In the genomic region with DNA sequence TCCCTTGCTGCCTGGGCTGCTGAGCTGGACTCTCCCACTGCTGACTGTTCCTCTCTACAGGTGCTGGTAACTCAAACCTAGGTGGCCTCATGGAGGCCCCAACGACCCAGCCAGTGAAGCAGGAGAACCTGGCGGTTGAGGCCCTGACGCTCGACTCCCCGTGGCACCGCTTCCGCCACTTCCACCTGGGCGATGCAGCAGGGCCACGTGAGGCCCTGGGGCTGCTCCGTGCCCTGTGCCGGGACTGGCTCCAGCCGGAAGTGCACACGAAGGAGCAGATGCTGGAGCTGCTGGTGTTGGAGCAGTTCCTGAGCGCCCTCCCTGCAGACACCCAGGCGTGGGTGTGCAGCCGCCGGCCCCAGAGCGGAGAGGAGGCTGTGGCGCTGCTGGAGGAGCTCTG, we compare ENCODE assay signal across 13 mouse cellular contexts. TPM values are rescaled to one million over a fixed set of nuclear protein-coding genes. Genes with fewer than 3 reads are reported as not detected.
DNase-seq lines count a peak whose midpoint lies in the region; ATAC-seq and TF ChIP-seq lines count a peak whose summit lies in the region.
"Had no signal": no experiment of that assay in that cellular context is flagged by ENCODE, and none has a peak within 500 bp of the region (broad histone marks: within the 10 kb centered on the region; RNA-seq: fewer than 3 reads in every experiment).

No protein-coding gene starts in this region.

- 97% methylated on average over 19 of the region's 19 CpGs for WGBS in forebrain, embryonic 13.5 days
- WGBS in forebrain, embryonic 12.5 days: 98% methylated on average over 19 of the region's 19 CpGs
- 93% methylated on average over 19 of the region's 19 CpGs for WGBS in intestine, embryonic 15.5 days

- no peak overlapping the region for H3K27ac ChIP-seq in forebrain, embryonic 13.5 days
- no peak overlapping the region for H3K27ac ChIP-seq in forebrain, embryonic 12.5 days
- H3K27ac ChIP-seq in intestine, embryonic 15.5 days: no peak overlapping the region
- H3K27ac ChIP-seq: midbrain, embryonic 12.5 days; neural tube, embryonic 13.5 days had no signal

- no peak overlapping the region for H3K9ac ChIP-seq in forebrain, embryonic 13.5 days
- H3K9ac ChIP-seq in forebrain, embryonic 12.5 days: no peak overlapping the region
- H3K9ac ChIP-seq in intestine, embryonic 15.5 days: no peak overlapping the region
- H3K9ac ChIP-seq: midbrain, embryonic 12.5 days; neural tube, embryonic 13.5 days had no signal

- H3K4me2 ChIP-seq in forebrain, embryonic 13.5 days: no peak overlapping the region
- H3K4me2 ChIP-seq in forebrain, embryonic 12.5 days: no peak overlapping the region
- H3K4me2 ChIP-seq in intestine, embryonic 15.5 days (replicated peaks): no peak overlapping the region
- H3K4me2 ChIP-seq: midbrain, embryonic 12.5 days; neural tube, embryonic 13.5 days had no signal

- H3K36me3 ChIP-seq in forebrain, embryonic 13.5 days (ENCODE audit: poor library complexity, severe bottlenecking): peaks cover 62% of the 10 kb centered on the region
- H3K36me3 ChIP-seq in forebrain, embryonic 12.5 days (replicated peaks): peaks cover 69% of the 10 kb centered on the region
- peaks cover 91% of the 10 kb centered on the region for H3K36me3 ChIP-seq in E14TG2a.4 (ENCODE audit: insufficient read depth, low read length)
- H3K36me3 ChIP-seq in intestine, embryonic 15.5 days: peaks cover 29% of the 10 kb centered on the region

- peak; percentile 70 for DNase-seq in kidney, adult 18-20 months
- DNase-seq in kidney, postnatal 4 days: no peak
- DNase-seq in cerebellum, adult 9-11 months: peak; percentile 89
- no peak for DNase-seq in retina, embryonic 14.5 days (ENCODE audit: low spot score)
- DNase-seq: lung, adult 18-20 months had no signal

- H3K4me3 ChIP-seq in forebrain, embryonic 13.5 days: no peak overlapping the region
- no peak overlapping the region for H3K4me3 ChIP-seq in forebrain, embryonic 12.5 days (replicated peaks)
- H3K4me3 ChIP-seq in E14TG2a.4 (replicated peaks; ENCODE audit: low read length): peak overlapping the region; percentile 66
- H3K4me3 ChIP-seq in intestine, embryonic 15.5 days (replicated peaks): no peak overlapping the region
- H3K4me3 ChIP-seq: midbrain, embryonic 12.5 days; neural tube, embryonic 13.5 days had no signal

- H3K4me1 ChIP-seq in forebrain, embryonic 13.5 days: no peaks in the 10 kb centered on the region
- H3K4me1 ChIP-seq in forebrain, embryonic 12.5 days: no peaks in the 10 kb centered on the region
- peaks cover 46% of the 10 kb centered on the region for H3K4me1 ChIP-seq in E14TG2a.4 (replicated peaks; ENCODE audit: low read depth, low read length)
- no peaks in the 10 kb centered on the region for H3K4me1 ChIP-seq in intestine, embryonic 15.5 days (replicated peaks)
- H3K4me1 ChIP-seq: midbrain, embryonic 12.5 days; neural tube, embryonic 13.5 days had no signal

- no peaks in the 10 kb centered on the region for H3K27me3 ChIP-seq in forebrain, embryonic 13.5 days
- no peaks in the 10 kb centered on the region for H3K27me3 ChIP-seq in forebrain, embryonic 12.5 days
- peaks cover 7% of the 10 kb centered on the region for H3K27me3 ChIP-seq in E14TG2a.4 (ENCODE audit: insufficient read depth, low read length)
- no peaks in the 10 kb centered on the region for H3K27me3 ChIP-seq in intestine, embryonic 15.5 days (replicated peaks)
- H3K27me3 ChIP-seq: midbrain, embryonic 12.5 days; neural tube, embryonic 13.5 days had no signal

- H3K9me3 ChIP-seq in forebrain, embryonic 13.5 days (replicated peaks): no peaks in the 10 kb centered on the region
- no peaks in the 10 kb centered on the region for H3K9me3 ChIP-seq in forebrain, embryonic 12.5 days
- peaks cover 13% of the 10 kb centered on the region for H3K9me3 ChIP-seq in E14TG2a.4 (ENCODE audit: low read length)
- no peaks in the 10 kb centered on the region for H3K9me3 ChIP-seq in intestine, embryonic 15.5 days
- H3K9me3 ChIP-seq: midbrain, embryonic 12.5 days; neural tube, embryonic 13.5 days had no signal

- ATAC-seq in forebrain, embryonic 13.5 days: 0 out of 2 replicates have a peak, but pooled peaks have one; percentile 6
- no peak for ATAC-seq in forebrain, embryonic 12.5 days (ENCODE audit: low FRiP score)
- ATAC-seq in intestine, embryonic 15.5 days: no peak
- ATAC-seq: intestine, postnatal 0 days had no signal

- no peak for TF ChIP-seq CTCF in E14TG2a.4 (conservative IDR thresholded peaks at IDR 0.05; ENCODE audit: low read length)

RNA-seq across cellular contexts. Expression of a gene that starts 11.8 kb away (rescaled TPM):
- polyA plus RNA-seq in forebrain, embryonic 13.5 days (2015; fragmentation: Nextera tagmentation; extraction: Ambion mirVana): 84.4 and 85.5 TPM in 2 replicates
- 75.1 and 81.3 TPM in 2 replicates for polyA plus RNA-seq in forebrain, embryonic 12.5 days (2016; fragmentation: Nextera tagmentation; extraction: Ambion mirVana)
- polyA plus RNA-seq in intestine, embryonic 15.5 days (2015; fragmentation: Nextera tagmentation; extraction: Ambion mirVana): 43.2 and 43.4 TPM in 2 replicates

RNA-seq across cellular contexts. Expression of a gene that starts 13.1 kb away (rescaled TPM):
- polyA plus RNA-seq in forebrain, embryonic 13.5 days (2015; fragmentation: Nextera tagmentation; extraction: Ambion mirVana): not detected in 2 replicates
- polyA plus RNA-seq in forebrain, embryonic 12.5 days (2016; fragmentation: Nextera tagmentation; extraction: Ambion mirVana): not detected in 2 replicates
- not detected in 2 replicates for polyA plus RNA-seq in intestine, embryonic 15.5 days (2015; fragmentation: Nextera tagmentation; extraction: Ambion mirVana)
- polyA plus RNA-seq: intestine, postnatal 0 days; midbrain, embryonic 12.5 days; neural tube, embryonic 13.5 days; small intestine, adult 2 months had no signal

RNA-seq across cellular contexts. Expression of a gene that starts 28.0 kb away (rescaled TPM):
- 20.0 and 22.8 TPM in 2 replicates for polyA plus RNA-seq in forebrain, embryonic 13.5 days (2015; fragmentation: Nextera tagmentation; extraction: Ambion mirVana)
- polyA plus RNA-seq in forebrain, embryonic 12.5 days (2016; fragmentation: Nextera tagmentation; extraction: Ambion mirVana): 27.8 and 30.9 TPM in 2 replicates
- 27.4 and 29.8 TPM in 2 replicates for polyA plus RNA-seq in intestine, embryonic 15.5 days (2015; fragmentation: Nextera tagmentation; extraction: Ambion mirVana)

RNA-seq across cellular contexts. Expression of a gene that starts 38.3 kb away (rescaled TPM):
- not detected in 2 replicates for polyA plus RNA-seq in forebrain, embryonic 13.5 days (2015; fragmentation: Nextera tagmentation; extraction: Ambion mirVana)
- not detected in 2 replicates for polyA plus RNA-seq in forebrain, embryonic 12.5 days (2016; fragmentation: Nextera tagmentation; extraction: Ambion mirVana)
- not detected in 2 replicates for polyA plus RNA-seq in intestine, embryonic 15.5 days (2015; fragmentation: Nextera tagmentation; extraction: Ambion mirVana)
- polyA plus RNA-seq: intestine, postnatal 0 days; midbrain, embryonic 12.5 days; neural tube, embryonic 13.5 days; small intestine, adult 2 months had no signal

Comparison
In these comparisons a context has a peak if more than half of its experiments do, and no peak if none do; other contexts are left out.
1. DNase-seq: peak in kidney, adult 18-20 months (single experiment) and cerebellum, adult 9-11 months (single experiment); none in kidney, postnatal 4 days (0 of 2) and retina, embryonic 14.5 days (single experiment).